Comparison of ENCODE assay signal across 20 mouse cellular contexts in the genomic region with DNA sequence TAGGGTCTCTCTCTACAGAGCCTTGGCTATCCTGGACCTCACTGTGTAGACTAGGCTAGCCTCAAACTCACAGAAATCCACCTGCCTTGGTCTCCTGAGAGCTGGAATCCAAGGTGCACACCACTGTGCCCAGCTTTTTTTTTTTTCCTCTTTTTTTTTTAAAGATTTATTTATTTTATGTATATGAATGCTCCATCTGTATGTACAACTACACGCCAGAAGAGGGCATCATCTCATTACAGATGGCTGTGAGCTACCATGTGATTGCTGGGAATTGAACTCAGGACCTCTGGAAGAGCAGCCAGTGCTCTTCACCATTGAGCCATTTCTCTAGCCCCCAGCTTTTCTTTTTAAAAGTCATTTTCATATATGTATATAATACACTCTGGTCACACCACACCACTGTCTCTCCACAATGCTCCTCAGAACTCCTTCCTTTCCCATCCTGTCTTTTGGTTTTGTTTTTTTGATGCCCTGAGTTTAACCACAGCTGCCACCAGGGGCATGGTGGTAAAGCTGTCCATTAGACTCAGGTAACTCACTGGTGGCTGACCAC. TPM values are rescaled to one million over a fixed set of nuclear protein-coding genes. Genes with fewer than 3 reads are reported as not detected.
A peak's percentile ranks its signal among the peaks of the same experiment; 100 is the strongest.
DNase-seq lines count a peak whose midpoint lies in the region; ATAC-seq and TF ChIP-seq lines count a peak whose summit lies in the region.
"Had no signal": no experiment of that assay in that cellular context is flagged by ENCODE, and none has a peak within 500 bp of the region (broad histone marks: within the 10 kb centered on the region; RNA-seq: fewer than 3 reads in every experiment).

No protein-coding gene starts in this region.

- DNase-seq in kidney, postnatal 36 days: peak; percentile 30 to 34
- DNase-seq in thymus, adult 2 months: peak; percentile 30
- DNase-seq in thymus, postnatal 0 days (ENCODE audit: low spot score): no peak
- no peak for DNase-seq in ES-E14 (ENCODE audit: low read depth, low spot score)
- DNase-seq in retina, postnatal 1 day: peak; percentile 20
- no peak for DNase-seq in adrenal gland, postnatal 4 days (ENCODE audit: low spot score in 2 of 2)
- DNase-seq in embryo, embryonic 10 days (ENCODE audit: low spot score): no peak
- DNase-seq: cerebellum, adult 9-10 months; forebrain, postnatal 0 days; gastrocnemius, postnatal 25 days; kidney, adult 18-20 months; right cerebral cortex, postnatal 14 days; thymus, postnatal 36 days had no signal

- H3K36me3 ChIP-seq in kidney, embryonic 14.5 days (ENCODE audit: control insufficient read depth, insufficient read depth, low read length): peaks cover 17% of the 10 kb centered on the region
- H3K36me3 ChIP-seq in thymus, adult 2 months (ENCODE audit: control insufficient read depth, insufficient read depth, low read length): peaks cover 16% of the 10 kb centered on the region
- H3K36me3 ChIP-seq in ES-E14 (ENCODE audit: control insufficient read depth, insufficient read depth, low read length, poor library complexity, severe bottlenecking): peaks cover 15% of the 10 kb centered on the region

- no peak for ATAC-seq in kidney, embryonic 14.5 days (ENCODE audit: low FRiP score, low TSS enrichment)
- ATAC-seq: forebrain, postnatal 0 days had no signal

- no peak for TF ChIP-seq CTCF in thymus, adult 2 months (IDR thresholded peaks at IDR 0.05; ENCODE audit: borderline replicate concordance, control insufficient read depth, extremely low read depth, insufficient read depth, low read length, poor library complexity)

- H3K4me1 ChIP-seq in kidney, embryonic 14.5 days (ENCODE audit: control insufficient read depth, insufficient read depth, low read length): peaks cover 12% of the 10 kb centered on the region
- H3K4me1 ChIP-seq in thymus, adult 2 months (replicated peaks; ENCODE audit: control insufficient read depth, insufficient read depth, low read length): peaks cover 14% of the 10 kb centered on the region
- peaks cover 5% of the 10 kb centered on the region in 2 experiments; a peak in 2 of 4 replicates for H3K4me1 ChIP-seq in ES-E14 (ENCODE audit: control insufficient read depth in 2 of 2, insufficient read depth in 2 of 2, low read length in 2 of 2, poor library complexity in 1 of 2)

- no peak overlapping the region for H3K4me2 ChIP-seq in kidney, embryonic 14.5 days (replicated peaks; ENCODE audit: low read depth, low read length)
- H3K4me2 ChIP-seq: heart, embryonic 13.5 days; hindbrain, embryonic 12.5 days had no signal

- H3K9me3 ChIP-seq in kidney, embryonic 14.5 days (ENCODE audit: control insufficient read depth, low read length): no peaks in the 10 kb centered on the region
- no peaks in the 10 kb centered on the region for H3K9me3 ChIP-seq in ES-E14 (ENCODE audit: control insufficient read depth, insufficient read depth, low read depth, low read length)
- H3K9me3 ChIP-seq: heart, embryonic 13.5 days; hindbrain, embryonic 12.5 days; limb, embryonic 10.5 days; megakaryocyte, embryonic 14.5 days had no signal

- H3K27ac ChIP-seq in kidney, embryonic 14.5 days (ENCODE audit: low read depth, low read length): no peak overlapping the region
- H3K27ac ChIP-seq in thymus, adult 2 months (ENCODE audit: control insufficient read depth, insufficient read depth, low read length): no peak overlapping the region
- H3K27ac ChIP-seq in ES-E14 (ENCODE audit: insufficient read depth, low read depth, low read length, poor library complexity, severe bottlenecking): no peak overlapping the region
- H3K27ac ChIP-seq: heart, embryonic 13.5 days; hindbrain, embryonic 12.5 days; limb, embryonic 10.5 days had no signal

- H3K27me3 ChIP-seq in kidney, embryonic 14.5 days (ENCODE audit: control insufficient read depth, insufficient read depth, low read length): no peaks in the 10 kb centered on the region
- H3K27me3 ChIP-seq in thymus, adult 2 months (ENCODE audit: control insufficient read depth, insufficient read depth, low read length): no peaks in the 10 kb centered on the region
- H3K27me3 ChIP-seq: heart, embryonic 13.5 days; hindbrain, embryonic 12.5 days; megakaryocyte, embryonic 14.5 days had no signal

- H3K9ac ChIP-seq in kidney, embryonic 14.5 days (ENCODE audit: low read depth, low read length): no peak overlapping the region
- no peak overlapping the region for H3K9ac ChIP-seq in ES-E14 (ENCODE audit: insufficient read depth, low read depth, low read length, poor library complexity, severe bottlenecking)
- H3K9ac ChIP-seq: forebrain, postnatal 0 days; heart, embryonic 13.5 days; hindbrain, embryonic 12.5 days had no signal

- H3K4me3 ChIP-seq in kidney, embryonic 14.5 days (ENCODE audit: low read length): no peak overlapping the region
- H3K4me3 ChIP-seq in thymus, adult 2 months (ENCODE audit: control insufficient read depth, insufficient read depth, low read length): no peak overlapping the region
- no peak overlapping the region for H3K4me3 ChIP-seq in ES-E14 (ENCODE audit: insufficient read depth in 1 of 2, low read depth in 1 of 2, low read length in 2 of 2, poor library complexity in 1 of 2, severe bottlenecking in 1 of 2)
- H3K4me3 ChIP-seq: erythroblast, embryonic 14.5 days; heart, embryonic 13.5 days; hindbrain, embryonic 12.5 days; limb, embryonic 10.5 days; megakaryocyte, embryonic 14.5 days had no signal

- 66% methylated on average over 1 of the region's 1 CpGs for WGBS in kidney, embryonic 14.5 days
- WGBS in thymus, adult 2 months: 74% methylated on average over 1 of the region's 1 CpGs

- TF ChIP-seq POLR2A in thymus, adult 2 months (IDR thresholded peaks at IDR 0.05; ENCODE audit: control insufficient read depth, extremely low read depth, insufficient read depth, low read length, poor library complexity): no peak

- in situ Hi-C loops in ES-E14 (cut with MboI; ENCODE audit: low sequenced_read_pairs in 2 of 2, unreplicated experiment in 2 of 2): no loop called here

TF ChIP-seq in ES-E14, 5 proteins besides CTCF, POLR2A, EP300 and RAD21:
- TF ChIP-seq ZC3H11A (IDR thresholded peaks at IDR 0.05; ENCODE audit: borderline replicate concordance, low read depth, low read length) (peak; percentile 7; the same call in 1 of the 2 replicates), ZNF384 (IDR thresholded peaks at IDR 0.05; ENCODE audit: low read depth, low read length) (0 out of 2 replicates have a peak, but pooled peaks have one; percentile 7), CHD2 (IDR thresholded peaks at IDR 0.05; ENCODE audit: low read depth, low read length) (no peak), MAFK (IDR thresholded peaks at IDR 0.05; ENCODE audit: insufficient read depth, low read depth, low read length) (no peak)

RNA-seq across cellular contexts. Expression of a gene that starts 2.4 kb away (rescaled TPM):
- 17.7 and 24.9 TPM in 2 replicates for polyA plus RNA-seq in kidney, embryonic 14.5 days (2014; fragmentation: Nextera tagmentation; extraction: Ambion mirVana)
- 1.4 and 1.5 TPM in 2 replicates for polyA plus RNA-seq in thymus, adult 2 months (2012; rRNA removed)
- polyA plus RNA-seq in thymus, postnatal 0 days (2015; fragmentation: Nextera tagmentation; extraction: Ambion mirVana): 5.0 and 5.8 TPM in 2 replicates
- total RNA-seq in ES-E14 (2012; rRNA removed): 9.6 and 13.2 TPM in 2 replicates
- total RNA-seq in adrenal gland, postnatal 4 days (2021): 10 to 100 TPM; 52.7 to 56.4 TPM

RNA-seq across cellular contexts. Expression of a gene that starts 2.5 kb away (rescaled TPM):
- polyA plus RNA-seq in kidney, embryonic 14.5 days (2014; fragmentation: Nextera tagmentation; extraction: Ambion mirVana): 1,631 and 2,471 TPM in 2 replicates
- 1,542 and 2,177 TPM in 2 replicates for polyA plus RNA-seq in thymus, adult 2 months (2012; rRNA removed)
- 2,641 and 2,777 TPM in 2 replicates for polyA plus RNA-seq in thymus, postnatal 0 days (2015; fragmentation: Nextera tagmentation; extraction: Ambion mirVana)
- total RNA-seq in ES-E14 (2012; rRNA removed): 3,820 and 4,467 TPM in 2 replicates
- total RNA-seq in adrenal gland, postnatal 4 days (2021): 1,000 to 10,000 TPM; 2,496 to 2,695 TPM

RNA-seq across cellular contexts. Expression of a gene that starts 15.5 kb away (rescaled TPM):
- 109 and 123 TPM in 2 replicates for polyA plus RNA-seq in kidney, embryonic 14.5 days (2014; fragmentation: Nextera tagmentation; extraction: Ambion mirVana)
- 84.4 and 91.7 TPM in 2 replicates for polyA plus RNA-seq in thymus, adult 2 months (2012; rRNA removed)
- 169 and 171 TPM in 2 replicates for polyA plus RNA-seq in thymus, postnatal 0 days (2015; fragmentation: Nextera tagmentation; extraction: Ambion mirVana)
- total RNA-seq in ES-E14 (2012; rRNA removed): 61.9 and 64.0 TPM in 2 replicates
- total RNA-seq in adrenal gland, postnatal 4 days (2021): 10 to 100 TPM; 62.8 to 64.6 TPM

RNA-seq across cellular contexts. Expression of a gene that starts 27.4 kb away (rescaled TPM):
- 5.7 and 6.6 TPM in 2 replicates for polyA plus RNA-seq in kidney, embryonic 14.5 days (2014; fragmentation: Nextera tagmentation; extraction: Ambion mirVana)
- 0.94 and 1.3 TPM in 2 replicates for polyA plus RNA-seq in thymus, adult 2 months (2012; rRNA removed)
- 3.3 and 3.9 TPM in 2 replicates for polyA plus RNA-seq in thymus, postnatal 0 days (2015; fragmentation: Nextera tagmentation; extraction: Ambion mirVana)
- total RNA-seq in ES-E14 (2012; rRNA removed): 2.3 and 4.8 TPM in 2 replicates
- under 1 TPM; 0.87 to 0.98 TPM for total RNA-seq in adrenal gland, postnatal 4 days (2021)
- total RNA-seq: layer of hippocampus, postnatal 10 days had no signal
- polyA plus RNA-seq: erythroblast, embryonic 14.5 days had no signal

RNA-seq across cellular contexts. Expression of a gene that starts 32.1 kb away (rescaled TPM):
- 102 and 105 TPM in 2 replicates for polyA plus RNA-seq in kidney, embryonic 14.5 days (2014; fragmentation: Nextera tagmentation; extraction: Ambion mirVana)
- 68.5 and 69.2 TPM in 2 replicates for polyA plus RNA-seq in thymus, adult 2 months (2012; rRNA removed)
- polyA plus RNA-seq in thymus, postnatal 0 days (2015; fragmentation: Nextera tagmentation; extraction: Ambion mirVana): 92.7 and 96.1 TPM in 2 replicates
- 88.4 and 115 TPM in 2 replicates for total RNA-seq in ES-E14 (2012; rRNA removed)
- total RNA-seq in adrenal gland, postnatal 4 days (2021): 100 to 1,000 TPM; 136 TPM

Comparison
In these comparisons a context has a peak if more than half of its experiments do, and no peak if none do; other contexts are left out.
1. DNase-seq: peak in kidney, postnatal 36 days (2 of 2), thymus, adult 2 months (single experiment) and retina, postnatal 1 day (single experiment); none in thymus, postnatal 0 days (single experiment), ES-E14 (single experiment), adrenal gland, postnatal 4 days (0 of 2) and embryo, embryonic 10 days (single experiment).